Mouse (Mus musculus): Measurements from ENCODE around the gene Nudt12.

Gene Nudt12

DNA sequence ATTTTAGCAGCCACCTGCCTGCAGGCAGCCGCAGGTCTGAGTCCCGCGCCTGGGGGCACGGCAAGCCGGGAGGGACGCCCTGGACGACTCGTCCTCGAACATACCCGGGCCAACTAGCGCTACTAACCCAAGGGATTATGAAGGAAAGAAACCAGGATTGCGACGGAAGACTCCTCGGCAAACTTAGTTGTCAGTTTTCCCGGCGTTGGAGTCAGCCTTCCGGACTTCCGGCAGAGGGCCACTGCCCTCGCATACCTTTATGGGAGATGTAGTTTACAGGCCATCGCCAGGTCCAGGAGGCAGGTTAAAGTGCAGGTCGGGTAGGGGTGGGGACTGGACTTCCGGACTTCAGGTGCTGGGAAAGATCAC is at the start of gene Nudt12:
Nudt12 (minus strand) TSS at position 282 of the 369 bp plus-strand sequence.
- in situ Hi-C loops (cut with MseI, MboI): no loop called here

GRCm38 (mm10) chr17:59053306-59053705 is 40.1 kb upstream of the Nudt12 start:
- in situ Hi-C loops (cut with MseI, MboI): no loop called here

- in situ Hi-C loops (cut with MseI, MboI): no loop called here
Observed at GRCm38 (mm10) chr17:59039754-59040153, 26.6 kb upstream of the Nudt12 start.

- in situ Hi-C loops (cut with MseI, MboI): no loop called here
Observed at GRCm38 (mm10) chr17:59033445-59033844, 20.3 kb upstream of the Nudt12 start.

GRCm38 (mm10) chr17:59026336-59026735 is 13.2 kb upstream of the Nudt12 start:
- in situ Hi-C loops (cut with MseI, MboI): no loop called here

- in situ Hi-C loops (cut with MseI, MboI): no loop called here
Observed at GRCm38 (mm10) chr17:59024502-59024901, 11.3 kb upstream of the Nudt12 start.

- in situ Hi-C loops (cut with MseI, MboI): no loop called here
Observed at GRCm38 (mm10) chr17:59023971-59024370, 10.8 kb upstream of the Nudt12 start.

DNA sequence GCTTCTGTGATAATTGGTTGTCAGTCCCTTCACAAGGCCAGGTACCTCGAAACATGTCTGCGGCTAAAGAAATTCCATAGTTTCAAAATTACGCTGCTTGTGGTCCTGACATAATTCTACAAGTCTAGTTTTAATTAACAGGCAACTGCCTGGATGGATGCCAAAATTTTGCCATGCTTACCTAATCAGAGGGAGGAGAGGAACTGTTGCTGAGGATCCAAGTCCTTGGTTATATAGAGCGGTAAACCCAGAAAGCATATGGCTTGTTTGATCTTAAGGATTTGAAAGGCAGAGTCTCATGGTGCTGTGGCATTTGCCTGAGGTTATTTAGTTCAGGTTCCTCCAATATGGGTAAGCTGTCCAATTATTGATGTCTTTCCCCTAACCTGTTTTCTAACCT is 5.5 kb upstream of the Nudt12 start:
- in situ Hi-C loops (cut with MseI, MboI): no loop called here

GRCm38 (mm10) chr17:59012421-59013090 is 616 bp downstream of the Nudt12 start:
- in situ Hi-C loops (cut with MseI, MboI): no loop called here

GRCm38 (mm10) chr17:59011546-59012307 is 1.4 kb downstream of the Nudt12 start:
- in situ Hi-C loops (cut with MseI, MboI): no loop called here

DNA sequence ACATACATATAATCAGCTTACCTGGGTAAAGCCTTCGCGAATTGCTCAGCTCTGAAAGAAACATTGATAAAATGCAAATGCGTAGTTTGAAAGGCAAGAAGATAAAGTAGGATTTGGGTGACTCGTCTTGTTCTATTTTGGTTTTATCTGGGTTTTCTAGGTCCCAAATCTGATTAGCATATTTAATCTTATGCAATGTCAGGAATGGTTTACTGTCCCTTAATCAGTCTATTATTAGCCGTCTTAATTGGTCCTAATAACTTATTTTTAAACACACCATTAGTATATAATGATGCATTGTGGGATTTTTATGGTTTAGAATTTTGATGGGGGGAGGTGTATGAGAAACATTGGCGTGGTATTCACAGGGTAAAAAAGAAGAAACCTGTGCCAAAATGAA is 21.9 kb downstream of the Nudt12 start, which contains the start of gene Pdzph1:
Pdzph1 (minus strand) TSS at position 101 of the 400 bp plus-strand sequence.
- in situ Hi-C loops (cut with MseI, MboI): no loop called here

- in situ Hi-C loops (cut with MseI, MboI): no loop called here
Observed at GRCm38 (mm10) chr17:58973237-58973636, 39.9 kb downstream of the Nudt12 start.

GRCm38 (mm10) chr17:58959905-58960304 is 53.3 kb downstream of the Nudt12 start:
- in situ Hi-C loops (cut with MseI, MboI): loop anchor here (10.0 kb wide), 2 partner anchors 135 to 145 kb away; no protein-coding TSS in a partner anchor

- in situ Hi-C loops (cut with MseI, MboI): loop anchor here (10.0 kb wide), 2 partner anchors 138 to 148 kb away; no protein-coding TSS in a partner anchor
Observed at GRCm38 (mm10) chr17:58957055-58957454, 56.1 kb downstream of the Nudt12 start.

Measured in mouse trophoblast stem cell (cell line).